Mouse (Mus musculus) kidney, postnatal 0 days (tissue): ENCODE measurements at regions not wholly inside any gene's neighbourhood (a gene's known extent, or its start where the extent isn't known, plus 50 kb on each side); places are given as distances from the start of the nearest gene placed in this dataset.

Experiments
- ATAC-seq: fragments of 200-750 bp; cut with Nextera tagmentation; replicated peaks from 2 replicates; pipeline ENCODE4 v1.8.0; 2017; ENCODE audit warnings: low read depth, moderate number of reproducible peaks, moderate TSS enrichment, moderate library complexity; ENCODE audit not compliant: low FRiP score
- DNase-seq: peaks from one replicate; pipeline ENCODE4 v3.0.0-alpha.2; 2016; ENCODE audit warnings: low spot score
- H3K27ac ChIP-seq: fragments of 300-500 bp; sonication (generic); 2 replicates; pipeline ENCODE4 v1.5.1; 2014; ENCODE audit warnings: mild to moderate bottlenecking
- H3K27me3 ChIP-seq: fragments of 300-500 bp; sonication (generic); 2 replicates; pipeline ENCODE4 v1.6.1; 2014; ENCODE audit warnings: low read length, mixed read lengths; ENCODE audit not compliant: insufficient read depth
- H3K36me3 ChIP-seq: fragments of 300-500 bp; sonication (generic); 2 replicates; pipeline ENCODE4 v1.6.1; 2014; ENCODE audit warnings: low read length, mixed read lengths; ENCODE audit not compliant: insufficient read depth
- H3K4me1 ChIP-seq: fragments of 300-500 bp; sonication (generic); replicated peaks from 2 replicates; pipeline ENCODE4 v1.6.1; 2014; ENCODE audit warnings: antibody characterized with exemption, low read length, mixed read lengths; ENCODE audit not compliant: insufficient read depth
- H3K4me2 ChIP-seq: fragments of 300-500 bp; sonication (generic); 2 replicates; pipeline ENCODE4 v1.6.1; 2014; ENCODE audit warnings: mild to moderate bottlenecking, low read length, moderate library complexity, mixed read lengths
- H3K4me3 ChIP-seq: fragments of 300-500 bp; sonication (generic); replicated peaks from 2 replicates; pipeline ENCODE4 v1.5.1; 2014; ENCODE audit warnings: low read depth, low read length
- H3K9ac ChIP-seq: fragments of 300-500 bp; sonication (generic); 2 replicates; pipeline ENCODE4 v1.6.1; 2014; ENCODE audit warnings: low read depth, low read length
- H3K9me3 ChIP-seq: fragments of 300-500 bp; sonication (generic); replicated peaks from 2 replicates; pipeline ENCODE4 v1.6.1; 2016; ENCODE audit warnings: low read length, inconsistent platforms, mixed read lengths
- CTCF ChIP-seq: IDR thresholded peaks from 2 replicates; pipeline ENCODE4 v1.5.1; 2016; ENCODE audit warnings: antibody characterized with exemption, low read depth, mild to moderate bottlenecking, moderate library complexity
- WGBS: fragments of 180-500 bp; shearing (Covaris S2); extraction: QIAGEN DNeasy Blood & Tissue Kit; methylation state at CpG from one replicate; pipeline ENCODE4 v1.1.7; 2014; 5-methylcytosine and 5-hydroxymethylcytosine counted together

DNA sequence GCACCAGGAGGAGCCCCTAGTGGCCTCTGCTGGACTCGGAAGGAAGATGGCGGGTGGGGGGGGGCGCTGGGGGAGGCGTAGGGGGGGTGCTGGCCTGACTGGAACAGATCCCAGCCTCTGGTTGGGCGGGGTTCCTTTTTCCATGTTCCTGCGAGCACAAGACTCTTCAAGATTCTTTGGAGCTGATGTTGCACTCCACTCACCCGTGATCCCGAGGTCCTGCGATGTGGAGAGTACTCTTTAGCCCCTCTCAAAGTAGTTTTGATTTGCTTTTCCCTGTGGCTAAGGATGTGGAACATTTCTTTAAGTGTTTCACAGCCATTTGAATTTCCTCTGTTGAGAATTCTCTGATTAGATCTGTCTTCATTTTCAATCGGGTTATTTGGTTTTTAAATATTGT, 269.8 kb upstream of the 2610301B20Rik start:
- H3K36me3 ChIP-seq = no peaks in the 10 kb centered on the region
- no peaks in the 10 kb centered on the region for H3K27me3 ChIP-seq
- H3K9me3 ChIP-seq = no peaks in the 10 kb centered on the region
- no peak for ATAC-seq
- no peaks in the 10 kb centered on the region for H3K4me1 ChIP-seq
- 74% methylated on average over 10 of the region's 10 CpGs for WGBS
- no peak for TF ChIP-seq CTCF
- no peak overlapping the region for H3K27ac ChIP-seq
- no peak overlapping the region for H3K9ac ChIP-seq
- H3K4me3 ChIP-seq = no peak overlapping the region
- DNase-seq = no peak
- H3K4me2 ChIP-seq = no peak overlapping the region

DNA sequence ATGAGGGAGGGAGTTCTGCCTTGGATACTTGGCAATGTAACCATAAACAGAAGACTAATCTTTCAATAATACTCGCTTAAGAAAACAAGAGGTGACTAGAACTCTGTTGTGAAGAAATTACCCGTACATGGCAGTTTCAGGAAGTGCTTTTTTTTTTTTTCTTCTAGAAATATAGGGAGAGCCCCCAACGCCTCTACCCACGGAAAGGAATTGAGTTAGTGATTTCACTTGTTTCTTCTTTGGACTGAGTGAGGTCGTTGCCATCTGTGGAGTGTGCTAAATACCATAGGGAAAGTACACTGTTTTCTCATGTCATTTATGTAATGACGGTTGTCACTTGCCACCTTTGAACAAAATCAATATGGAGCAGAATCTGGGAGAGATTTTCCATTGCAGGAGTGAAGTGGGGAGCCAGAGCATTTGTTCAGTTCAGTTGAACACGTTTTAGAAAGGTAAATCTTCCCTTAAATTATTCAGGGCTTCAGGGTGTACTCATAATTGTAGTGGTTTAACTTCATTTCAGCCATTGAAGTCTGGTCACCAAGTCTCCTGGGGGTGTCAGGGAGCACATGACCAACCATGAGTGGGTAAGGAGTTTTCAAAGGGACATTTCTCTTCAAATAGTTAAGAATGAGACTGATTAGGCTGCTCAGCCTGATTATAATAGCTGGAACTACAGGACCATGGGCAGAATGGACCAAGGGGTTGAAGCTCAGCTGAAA, 266.3 kb upstream of the 2610301B20Rik start:
- no peak for TF ChIP-seq CTCF

DNA sequence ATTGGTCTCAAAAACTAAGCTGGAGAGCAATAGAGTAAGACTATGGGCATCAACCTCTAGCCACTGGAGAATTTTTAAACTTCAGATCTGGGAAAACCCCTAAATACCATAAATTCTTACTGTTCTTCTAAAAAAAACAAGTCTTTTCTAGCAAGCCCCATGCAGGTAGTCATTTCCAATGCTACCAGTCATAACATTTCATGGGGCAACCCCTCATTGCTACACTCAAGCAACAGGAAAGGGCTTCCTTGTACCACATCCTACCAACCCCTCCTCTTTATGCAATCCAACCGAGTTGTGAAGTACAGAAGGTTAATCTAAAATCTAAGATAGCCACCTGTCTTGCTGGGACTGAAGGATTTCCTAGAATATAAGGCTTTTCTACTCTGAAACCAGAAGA, 263.5 kb upstream of the 2610301B20Rik start:
- Histone ChIP-seq H3K4me2 (no peak overlapping the region), H3K9me3 (no peaks in the 10 kb centered on the region), H3K4me3 (no peak overlapping the region), H3K4me1 (no peaks in the 10 kb centered on the region), H3K27ac (no peak overlapping the region), H3K36me3 (no peaks in the 10 kb centered on the region), H3K9ac (no peak overlapping the region), H3K27me3 (no peaks in the 10 kb centered on the region)
- DNase-seq = no peak
- WGBS = 63% methylated on average over 1 of the region's 1 CpGs
- no peak for ATAC-seq
- no peak for TF ChIP-seq CTCF

More for the DNA sequence above, 266.3 kb upstream of the 2610301B20Rik start:
- no peaks in the 10 kb centered on the region for H3K27me3 ChIP-seq
- 77% methylated on average over 7 of the region's 7 CpGs for WGBS
- H3K4me1 ChIP-seq = no peaks in the 10 kb centered on the region
- H3K27ac ChIP-seq = no peak overlapping the region
- H3K9me3 ChIP-seq = no peaks in the 10 kb centered on the region
- no peaks in the 10 kb centered on the region for H3K36me3 ChIP-seq
- no peak for ATAC-seq
- no peak overlapping the region for H3K9ac ChIP-seq
- DNase-seq = no peak
- no peak overlapping the region for H3K4me3 ChIP-seq
- no peak overlapping the region for H3K4me2 ChIP-seq
